Mouse (Mus musculus) B cell, adult (primary cell): Measurements from ENCODE around the gene Gm33543. TPM values are rescaled to one million over a fixed set of nuclear protein-coding genes. Genes with fewer than 3 reads are reported as not detected.

Source experiments
- total RNA-seq: library from RNA; stranded (reverse); gene quantifications from 4 replicates; pipeline ENCODE4 v1.2.4, GENCODE M21; 2023; ENCODE audit not compliant: inconsistent age

The Gm33543 gene
- total RNA-seq: not detected in 4 replicates

DNA sequence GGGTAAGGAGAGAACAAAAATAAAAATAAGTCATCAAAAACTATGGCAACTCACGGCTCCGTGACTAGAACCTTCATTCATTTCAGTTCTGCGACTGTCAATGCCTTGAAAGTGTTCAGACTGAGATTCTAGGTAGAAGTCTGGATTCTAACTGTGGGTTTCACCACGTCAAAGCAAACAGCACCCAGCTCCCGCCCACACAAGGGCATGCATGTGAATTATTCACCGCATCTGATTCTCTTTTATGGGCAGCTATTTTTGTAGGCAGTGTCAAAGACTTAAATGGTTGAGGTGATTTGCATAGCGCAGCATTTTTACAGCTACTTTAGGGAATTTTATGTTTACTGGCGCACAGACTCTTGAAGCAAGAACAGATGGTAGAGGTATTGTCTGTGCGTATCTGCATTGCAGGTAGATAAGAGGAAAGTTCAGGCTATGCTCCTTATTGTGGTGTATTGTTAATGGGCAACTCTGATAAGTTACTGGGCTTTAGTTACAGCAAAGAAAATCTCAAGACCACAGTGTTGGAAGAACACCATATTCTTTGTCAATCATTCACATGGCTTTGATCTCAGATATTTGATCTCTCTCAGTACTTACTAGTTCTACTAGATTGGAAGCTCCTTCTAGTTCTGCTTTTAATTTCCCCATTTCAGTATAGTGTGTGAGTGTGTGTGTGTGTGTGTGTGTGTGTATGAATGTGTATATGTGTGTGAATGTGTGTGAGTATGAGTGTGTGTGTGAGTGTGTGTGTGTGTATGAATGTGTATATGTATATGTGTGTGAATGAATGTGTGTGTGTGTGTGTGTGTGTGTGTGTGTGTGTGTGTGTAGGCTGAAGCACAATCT lies at the start of gene Gm33543:
TSS of gene Gm33543 (minus strand) at position 142 of the 849 bp plus-strand sequence.

Other genes with a start within 250 kb of the Gm33543 start
- gene Anapc15-ps, start 169.5 kb downstream of the Gm33543 start, total RNA-seq: not detected in 4 replicates
- gene Eea1, start 97.7 kb upstream of the Gm33543 start, total RNA-seq: 19.5 to 21.1 TPM (median 20.1 TPM) in 4 replicates